Mouse (Mus musculus): Measurements from ENCODE around the gene Anp32e.

Gene Anp32e

DNA sequence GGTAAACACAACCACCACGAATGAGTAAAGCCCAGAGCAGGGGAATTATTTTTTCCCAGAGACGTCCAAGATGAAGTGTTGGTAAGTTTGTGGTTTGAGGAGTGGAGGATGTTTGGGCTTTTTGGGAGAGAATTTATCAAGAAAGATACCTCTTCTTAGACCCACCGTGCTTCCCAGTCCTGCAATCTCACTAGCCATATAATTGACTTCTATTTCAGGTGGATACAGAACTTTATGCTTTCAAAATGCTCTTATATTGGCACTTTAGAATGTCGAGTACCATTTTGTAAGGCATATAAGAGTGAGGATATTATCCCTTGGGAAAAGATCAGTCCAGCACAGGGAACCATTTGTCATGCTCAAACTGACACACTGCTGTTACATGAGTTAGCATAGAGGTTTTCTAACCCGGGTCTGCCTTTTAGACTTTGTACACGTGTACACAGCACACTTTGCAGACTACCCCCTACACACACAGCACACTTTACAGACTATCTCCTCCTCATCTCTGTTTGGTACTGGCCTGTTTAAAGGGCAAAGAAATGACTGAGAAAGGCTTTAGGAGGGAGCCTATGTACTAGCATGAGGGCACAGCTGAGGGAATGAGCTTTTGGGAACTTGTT is 67.5 kb downstream of the Anp32e start:
- no peak for DNase-seq (ENCODE audit: low spot score in 2 of 2)
